9 mouse cellular contexts compared by ENCODE assay signal in the genomic region with DNA sequence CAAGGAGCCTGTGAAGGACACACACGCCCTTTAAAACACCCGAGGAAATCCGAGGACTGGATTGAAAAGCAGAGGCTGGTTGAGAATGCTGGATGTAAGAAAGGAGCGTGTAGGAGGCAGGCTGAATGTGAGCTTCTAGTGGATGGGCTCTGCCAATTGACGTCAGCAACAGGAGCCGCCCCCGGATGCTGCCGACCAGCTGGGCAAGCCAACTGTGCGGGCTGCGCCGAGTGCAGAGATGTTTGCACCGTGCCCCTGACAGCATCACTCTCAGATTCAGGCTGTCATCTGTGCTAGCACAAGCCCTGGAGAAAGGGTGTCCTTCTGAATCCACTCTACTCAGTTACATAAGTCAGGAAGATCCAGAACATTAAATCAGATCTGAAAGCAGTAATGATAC. TPM values are rescaled to one million over a fixed set of nuclear protein-coding genes. Genes with fewer than 3 reads are reported as not detected.
A peak's percentile ranks its signal among the peaks of the same experiment; 100 is the strongest.
DNase-seq lines count a peak whose midpoint lies in the region; ATAC-seq and TF ChIP-seq lines count a peak whose summit lies in the region.
"Had no signal": no experiment of that assay in that cellular context is flagged by ENCODE, and none has a peak within 500 bp of the region (broad histone marks: within the 10 kb centered on the region; RNA-seq: fewer than 3 reads in every experiment).

No protein-coding gene starts in this region.

- peak overlapping the region; percentile 30 for H3K4me2 ChIP-seq in myocyte (ENCODE audit: low read depth)

- H3K27me3 ChIP-seq in myocyte (ENCODE audit: control insufficient read depth, insufficient read depth, insufficient read length) = no peaks in the 10 kb centered on the region

- no peak for TF ChIP-seq POLR2A in myocyte (IDR thresholded peaks at IDR 0.05; ENCODE audit: insufficient read length, low read depth)

- peak; percentile 43 for DNase-seq in adrenal gland, adult 2 months
- DNase-seq in adrenal gland, postnatal 4 days (ENCODE audit: low spot score in 2 of 2) = no peak
- peak; percentile 96 for DNase-seq in brain, adult 2 months (ENCODE audit: low read depth, low spot score)
- peak; percentile 33 for DNase-seq in gastrocnemius, postnatal 10 days
- DNase-seq in layer of hippocampus, postnatal 10 days (ENCODE audit: low spot score in 2 of 2) = peak; percentile 80 to 82
- no peak for DNase-seq in spleen, postnatal 10 days (ENCODE audit: low spot score in 2 of 2)

- ATAC-seq in megakaryocyte progenitor cell, adult 5-6 weeks (replicated peaks; ENCODE audit: poor library complexity) = no peak

- no peaks in the 10 kb centered on the region for H3K36me3 ChIP-seq in myocyte (ENCODE audit: control insufficient read depth, insufficient read depth)

- H3K4me3 ChIP-seq in myocyte = no peak overlapping the region

- H3K79me2 ChIP-seq in myocyte (ENCODE audit: control insufficient read depth, insufficient read depth) = no peaks in the 10 kb centered on the region

- no peak overlapping the region for H3ac ChIP-seq in myocyte (ENCODE audit: control insufficient read depth, insufficient read length)

TF ChIP-seq in myocyte, 11 proteins besides CTCF, POLR2A, EP300 and RAD21:
- TF ChIP-seq USF1 (IDR thresholded peaks at IDR 0.05; ENCODE audit: low read depth) (no peak), MYOD1 (IDR thresholded peaks at IDR 0.05; ENCODE audit: control insufficient read depth in 1 of 3, insufficient read length in 2 of 3, low read depth in 2 of 3) (peak in 1 of 3 experiments; percentile 30), CEBPB (IDR thresholded peaks at IDR 0.05; ENCODE audit: insufficient read depth, poor library complexity, severe bottlenecking) (no peak), SRF (IDR thresholded peaks at IDR 0.05; ENCODE audit: control insufficient read depth, insufficient read length, low read depth) (no peak)

RNA-seq across cellular contexts. Expression of gene Pde10a, which starts 37.3 kb away (rescaled TPM):
- 10 to 100 TPM; 21.4 to 36.2 TPM for total RNA-seq in adrenal gland, adult 2 months (2021)
- 10.1 and 13.8 TPM in 2 replicates for polyA plus RNA-seq in adrenal gland, adult 2 months (2012; rRNA removed)
- total RNA-seq in adrenal gland, postnatal 4 days (2021) = 10 to 100 TPM; 20.2 to 21.3 TPM
- total RNA-seq in gastrocnemius, postnatal 10 days (2021) = 1 to 10 TPM; 5.7 to 7.4 TPM
- 10 to 100 TPM; 59.6 to 61.8 TPM for total RNA-seq in layer of hippocampus, postnatal 10 days (2021)
- 0.34 TPM for polyA plus RNA-seq in myocyte (2012; fragmentation: generic; extraction: Trizol)
- 0.10 TPM in 1 of 2 replicates, not detected in the other for total RNA-seq in megakaryocyte progenitor cell, adult 5-6 weeks (2015)
- total RNA-seq in megakaryocyte progenitor cell, adult 5-6 weeks (2017) = 0.04 TPM in 1 of 2 replicates, not detected in the other

RNA-seq across cellular contexts. Expression of gene T, which starts 53.6 kb away (rescaled TPM):
- not detected for total RNA-seq in adrenal gland, adult 2 months (2021)
- 0.26 and 0.28 TPM in 2 replicates for polyA plus RNA-seq in adrenal gland, adult 2 months (2012; rRNA removed)
- not detected for total RNA-seq in adrenal gland, postnatal 4 days (2021)
- not detected for total RNA-seq in gastrocnemius, postnatal 10 days (2021)
- 1 to 10 TPM in 1 of 2 experiments, not detected in 1; 1.1 TPM for total RNA-seq in layer of hippocampus, postnatal 10 days (2021)
- 0.10 TPM for polyA plus RNA-seq in myocyte (2012; fragmentation: generic; extraction: Trizol)
- not detected in 2 replicates for total RNA-seq in megakaryocyte progenitor cell, adult 5-6 weeks (2015)
- total RNA-seq in megakaryocyte progenitor cell, adult 5-6 weeks (2017) = not detected in 2 replicates
- polyA plus RNA-seq: large intestine, adult 2 months had no signal

Comparison
In these comparisons a context has a peak if more than half of its experiments do, and no peak if none do; other contexts are left out.
1. DNase-seq: peak in adrenal gland, adult 2 months (single experiment), brain, adult 2 months (single experiment), gastrocnemius, postnatal 10 days (single experiment) and layer of hippocampus, postnatal 10 days (2 of 2); none in adrenal gland, postnatal 4 days (0 of 2) and spleen, postnatal 10 days (0 of 2).
2. RNA of gene Pde10a, which starts 37.3 kb away (total RNA-seq): 59.6 to 61.8 TPM in layer of hippocampus, postnatal 10 days, 21.4 to 36.2 TPM in adrenal gland, adult 2 months, 20.2 to 21.3 TPM in adrenal gland, postnatal 4 days and 5.7 to 7.4 TPM in gastrocnemius, postnatal 10 days; 0.04 to 0.10 TPM in megakaryocyte progenitor cell, adult 5-6 weeks; every median in the first group is over 4 times any median in the second.